Mouse (Mus musculus): ENCODE results near the gene Ptchd4.

Ptchd4 gene

GRCm38 (mm10) chr17:42430380-42430779 lies 114.6 kb downstream of the Ptchd4 start:
- no peak for DNase-seq

GRCm38 (mm10) chr17:42452235-42452634 lies 136.5 kb downstream of the Ptchd4 start:
- no peak for DNase-seq

GRCm38 (mm10) chr17:42456441-42456840 lies 140.7 kb downstream of the Ptchd4 start:
- peak; percentile 3 to 40 for DNase-seq

- DNase-seq, result no peak
These were observed 147.0 kb downstream of the Ptchd4 start for GRCm38 (mm10) chr17:42462726-42463125.

GRCm38 (mm10) chr17:42480173-42480991 lies 164.6 kb downstream of the Ptchd4 start:
- DNase-seq, result no peak

GRCm38 (mm10) chr17:42509356-42510262 lies 193.9 kb downstream of the Ptchd4 start:
- no peak for DNase-seq

GRCm38 (mm10) chr17:42530147-42530546 lies 214.4 kb downstream of the Ptchd4 start:
- DNase-seq, result no peak

- DNase-seq, result no peak
These were observed 233.8 kb downstream of the Ptchd4 start for GRCm38 (mm10) chr17:42549578-42549977.
